Mouse (Mus musculus): ENCODE measurements at regions not wholly inside any gene's neighbourhood (a gene's known extent, or its start where the extent isn't known, plus 50 kb on each side); places are given as distances from the start of the nearest gene placed in this dataset.

DNA sequence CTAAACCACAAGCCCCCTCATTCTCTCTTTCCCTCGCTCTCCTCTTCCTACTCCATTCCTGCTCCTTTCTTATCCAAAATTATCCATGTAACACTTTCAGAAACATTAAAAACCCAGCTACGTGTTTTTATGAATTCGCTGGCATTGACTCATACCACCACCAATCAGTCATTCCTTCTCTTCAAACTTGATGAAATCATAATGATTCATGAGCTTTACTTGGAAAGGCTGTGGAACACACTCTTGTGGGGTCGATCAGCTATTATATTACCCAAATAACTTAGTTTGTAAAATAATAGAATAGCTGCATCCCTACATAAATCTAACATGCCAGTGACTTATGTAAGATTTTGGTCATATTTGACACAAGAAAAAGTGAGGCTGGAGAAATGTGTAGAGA lies 331.9 kb upstream of the N6amt1 start:
- Histone ChIP-seq H3K4me3 (replicated peaks; ENCODE audit: low read length) (no peak overlapping the region), H3K27me3 (ENCODE audit: insufficient read depth, low read length) (no peaks in the 10 kb centered on the region), H3K4me1 (replicated peaks; ENCODE audit: low read depth, low read length) (no peaks in the 10 kb centered on the region), H3K9me3 (ENCODE audit: low read length) (no peaks in the 10 kb centered on the region), H3K36me3 (ENCODE audit: insufficient read depth, low read length) (no peaks in the 10 kb centered on the region)
- TF ChIP-seq POU5F1 (IDR thresholded peaks at IDR 0.05; ENCODE audit: borderline replicate concordance, low read length) = no peak
- TF ChIP-seq NANOG (IDR thresholded peaks at IDR 0.05; ENCODE audit: borderline replicate concordance, low read length) = no peak
- no peak for TF ChIP-seq CTCF (conservative IDR thresholded peaks at IDR 0.05; ENCODE audit: low read length)

DNA sequence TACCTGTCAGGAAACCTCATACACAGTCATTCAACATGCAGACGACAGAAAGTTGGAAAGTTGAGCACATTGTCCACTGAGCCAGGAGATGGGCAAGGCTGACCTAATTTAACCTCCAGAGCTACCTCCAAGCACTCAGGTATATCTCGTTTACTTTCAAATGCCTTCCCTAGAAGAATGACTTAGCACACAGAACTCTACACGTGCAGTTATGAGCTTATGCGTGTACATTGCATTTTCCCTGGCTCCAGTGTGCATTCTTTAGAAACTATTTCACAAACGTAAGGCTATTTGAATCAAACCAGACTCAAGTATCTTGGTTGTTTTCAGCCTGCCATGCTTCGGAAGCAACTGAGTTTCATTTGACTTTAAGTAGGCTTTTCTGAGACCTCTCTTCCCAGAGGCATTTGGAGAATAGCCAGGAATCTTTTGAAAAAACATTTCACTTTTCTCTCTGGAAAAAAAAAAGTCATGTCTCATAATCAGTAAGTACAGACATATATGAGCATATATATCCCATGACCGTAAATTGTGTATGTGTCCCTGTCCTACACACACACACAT lies 336.8 kb upstream of the N6amt1 start:
- Histone ChIP-seq H3K36me3 (ENCODE audit: insufficient read depth, low read length) (no peaks in the 10 kb centered on the region), H3K4me3 (replicated peaks; ENCODE audit: low read length) (no peak overlapping the region), H3K27me3 (ENCODE audit: insufficient read depth, low read length) (no peaks in the 10 kb centered on the region), H3K9me3 (ENCODE audit: low read length) (no peaks in the 10 kb centered on the region), H3K4me1 (replicated peaks; ENCODE audit: low read depth, low read length) (no peaks in the 10 kb centered on the region)
- no peak for TF ChIP-seq CTCF (conservative IDR thresholded peaks at IDR 0.05; ENCODE audit: low read length)
- no peak for TF ChIP-seq POU5F1 (IDR thresholded peaks at IDR 0.05; ENCODE audit: borderline replicate concordance, low read length)

DNA sequence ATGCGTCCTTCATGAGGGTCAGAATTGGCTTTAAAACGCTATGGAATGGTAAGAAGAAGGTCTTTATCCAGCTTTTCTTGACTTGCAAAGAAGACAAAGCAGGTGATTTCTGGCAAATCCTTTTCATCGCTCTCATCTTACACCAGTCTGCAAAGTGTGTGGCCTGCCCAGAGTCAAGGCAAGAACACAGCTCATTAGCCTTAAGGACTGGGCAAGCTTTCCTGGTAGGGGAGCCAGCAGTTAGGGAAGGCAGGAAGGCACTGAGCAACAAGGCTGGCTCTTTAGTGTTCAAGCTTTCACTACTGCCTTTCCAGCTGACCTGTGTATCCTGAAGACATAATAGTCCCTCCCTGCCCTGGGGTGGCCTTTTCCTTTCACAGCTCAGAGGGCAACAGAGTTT lies 352.4 kb upstream of the N6amt1 start:
- no peak overlapping the region for H3K4me3 ChIP-seq (replicated peaks; ENCODE audit: low read length)
- no peaks in the 10 kb centered on the region for H3K27me3 ChIP-seq (ENCODE audit: insufficient read depth, low read length)
- TF ChIP-seq NANOG (IDR thresholded peaks at IDR 0.05; ENCODE audit: borderline replicate concordance, low read length) (no peak), POU5F1 (IDR thresholded peaks at IDR 0.05; ENCODE audit: borderline replicate concordance, low read length) (no peak), CTCF (conservative IDR thresholded peaks at IDR 0.05; ENCODE audit: low read length) (no peak)
- H3K4me1 ChIP-seq (replicated peaks; ENCODE audit: low read depth, low read length) = no peaks in the 10 kb centered on the region
- no peaks in the 10 kb centered on the region for H3K36me3 ChIP-seq (ENCODE audit: insufficient read depth, low read length)
- no peaks in the 10 kb centered on the region for H3K9me3 ChIP-seq (ENCODE audit: low read length)

DNA sequence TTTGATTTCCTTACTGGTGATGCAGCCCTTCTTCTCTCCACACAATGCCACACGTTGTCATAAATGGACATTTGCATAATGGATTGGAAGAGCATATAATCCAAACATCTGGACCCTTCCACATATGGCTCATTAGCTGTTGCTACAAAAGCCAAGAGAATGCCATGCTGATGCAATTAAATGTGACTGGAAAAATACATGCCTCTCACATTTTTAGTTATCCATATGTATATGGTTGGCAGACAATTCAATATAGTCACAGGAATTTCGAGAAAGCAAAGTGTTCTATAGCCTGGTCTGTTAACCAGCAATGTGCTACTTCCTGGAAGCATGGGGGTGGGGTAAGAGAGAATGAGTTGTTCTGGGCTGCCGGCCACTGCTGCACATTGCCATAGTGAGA lies 352.9 kb upstream of the N6amt1 start:
- Histone ChIP-seq H3K27me3 (ENCODE audit: insufficient read depth, low read length) (no peaks in the 10 kb centered on the region), H3K4me1 (replicated peaks; ENCODE audit: low read depth, low read length) (no peaks in the 10 kb centered on the region), H3K36me3 (ENCODE audit: insufficient read depth, low read length) (no peaks in the 10 kb centered on the region), H3K4me3 (replicated peaks; ENCODE audit: low read length) (no peak overlapping the region), H3K9me3 (ENCODE audit: low read length) (no peaks in the 10 kb centered on the region)
- TF ChIP-seq POU5F1 (IDR thresholded peaks at IDR 0.05; ENCODE audit: borderline replicate concordance, low read length) (no peak), NANOG (IDR thresholded peaks at IDR 0.05; ENCODE audit: borderline replicate concordance, low read length) (no peak), CTCF (conservative IDR thresholded peaks at IDR 0.05; ENCODE audit: low read length) (no peak)

DNA sequence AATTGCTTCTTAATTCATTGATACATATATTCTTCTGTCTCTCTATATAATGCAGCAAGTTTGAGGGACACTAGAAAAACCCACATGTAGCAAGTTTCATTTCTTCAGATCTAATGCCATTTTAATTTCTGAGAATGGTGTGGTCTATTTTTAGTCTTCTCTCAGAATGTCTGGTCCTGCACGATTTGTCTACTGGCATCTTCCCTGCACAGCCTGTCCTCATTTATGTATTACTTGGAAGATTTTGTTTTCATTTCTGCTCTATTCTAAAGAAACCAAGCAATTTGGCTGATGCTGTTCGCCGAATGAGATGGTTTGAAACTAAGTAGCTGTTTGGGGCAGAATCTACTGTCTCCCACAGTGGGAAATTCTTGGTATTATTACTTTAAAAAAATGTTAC lies 382.3 kb upstream of the N6amt1 start:
- H3K9me3 ChIP-seq (ENCODE audit: low read length) = no peaks in the 10 kb centered on the region
- H3K27me3 ChIP-seq (ENCODE audit: insufficient read depth, low read length) = no peaks in the 10 kb centered on the region
- H3K4me3 ChIP-seq (replicated peaks; ENCODE audit: low read length) = no peak overlapping the region
- no peak for TF ChIP-seq POU5F1 (IDR thresholded peaks at IDR 0.05; ENCODE audit: borderline replicate concordance, low read length)
- TF ChIP-seq CTCF (conservative IDR thresholded peaks at IDR 0.05; ENCODE audit: low read length) = no peak
- no peak for TF ChIP-seq NANOG (IDR thresholded peaks at IDR 0.05; ENCODE audit: borderline replicate concordance, low read length)
- H3K4me1 ChIP-seq (replicated peaks; ENCODE audit: low read depth, low read length) = no peaks in the 10 kb centered on the region
- no peaks in the 10 kb centered on the region for H3K36me3 ChIP-seq (ENCODE audit: insufficient read depth, low read length)

DNA sequence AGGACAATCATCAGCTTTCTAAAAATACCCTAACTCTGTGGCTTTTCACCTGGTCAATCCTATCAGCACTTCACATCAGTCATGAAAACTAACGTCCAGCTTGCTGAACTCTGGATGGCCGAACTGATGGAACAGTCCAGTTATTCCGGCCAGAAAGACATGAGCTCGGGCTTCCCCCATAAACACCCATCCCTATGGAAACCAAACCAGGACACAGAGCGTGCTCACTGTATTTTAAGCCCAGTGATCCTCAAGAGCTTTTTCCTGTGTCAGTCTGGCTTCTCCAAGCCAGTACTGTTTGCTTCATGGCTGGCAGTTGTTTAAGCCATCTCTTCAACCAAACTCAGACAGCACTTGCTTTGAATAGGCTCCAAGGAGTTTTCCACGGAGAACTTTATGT lies 404.3 kb upstream of the N6amt1 start:
- Histone ChIP-seq H3K36me3 (ENCODE audit: insufficient read depth, low read length) (no peaks in the 10 kb centered on the region), H3K9me3 (ENCODE audit: low read length) (no peaks in the 10 kb centered on the region), H3K27me3 (ENCODE audit: insufficient read depth, low read length) (no peaks in the 10 kb centered on the region), H3K4me1 (replicated peaks; ENCODE audit: low read depth, low read length) (no peaks in the 10 kb centered on the region), H3K4me3 (replicated peaks; ENCODE audit: low read length) (no peak overlapping the region)
- TF ChIP-seq CTCF (conservative IDR thresholded peaks at IDR 0.05; ENCODE audit: low read length) (no peak), POU5F1 (IDR thresholded peaks at IDR 0.05; ENCODE audit: borderline replicate concordance, low read length) (no peak), NANOG (IDR thresholded peaks at IDR 0.05; ENCODE audit: borderline replicate concordance, low read length) (no peak)

DNA sequence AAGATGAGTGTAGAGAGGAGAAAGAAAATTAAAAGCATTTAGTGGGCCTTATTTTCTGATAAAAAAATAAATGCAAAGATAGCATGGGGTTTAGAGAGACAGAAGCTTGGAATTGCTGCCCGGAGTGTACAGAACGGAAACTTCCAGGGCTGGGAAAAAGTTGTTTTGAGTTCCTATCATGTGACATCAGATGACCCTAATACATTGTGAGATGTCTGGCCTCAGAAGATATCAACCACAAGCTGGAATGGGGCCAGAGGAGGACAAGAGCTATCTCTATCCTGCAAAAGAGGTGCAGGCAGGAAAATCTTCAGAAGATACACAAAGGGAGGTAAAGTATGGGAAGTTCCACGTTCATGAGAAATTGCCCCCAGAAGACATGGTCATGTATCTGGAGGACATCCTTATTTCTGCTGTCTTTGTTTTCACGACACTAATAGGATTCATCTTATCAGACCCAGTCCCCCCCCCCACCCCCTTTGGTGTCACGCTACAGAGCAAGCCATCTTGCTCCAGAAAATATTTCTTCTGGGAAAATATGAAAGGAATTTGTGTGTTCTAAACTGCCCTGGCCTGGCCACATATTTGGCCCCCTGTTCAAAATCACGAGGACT lies 408.3 kb upstream of the N6amt1 start:
- Histone ChIP-seq H3K4me3 (replicated peaks; ENCODE audit: low read length) (no peak overlapping the region), H3K36me3 (ENCODE audit: insufficient read depth, low read length) (no peaks in the 10 kb centered on the region)
- TF ChIP-seq POU5F1 (IDR thresholded peaks at IDR 0.05; ENCODE audit: borderline replicate concordance, low read length) = no peak
- TF ChIP-seq NANOG (IDR thresholded peaks at IDR 0.05; ENCODE audit: borderline replicate concordance, low read length) = no peak
- TF ChIP-seq CTCF (conservative IDR thresholded peaks at IDR 0.05; ENCODE audit: low read length) = no peak

DNA sequence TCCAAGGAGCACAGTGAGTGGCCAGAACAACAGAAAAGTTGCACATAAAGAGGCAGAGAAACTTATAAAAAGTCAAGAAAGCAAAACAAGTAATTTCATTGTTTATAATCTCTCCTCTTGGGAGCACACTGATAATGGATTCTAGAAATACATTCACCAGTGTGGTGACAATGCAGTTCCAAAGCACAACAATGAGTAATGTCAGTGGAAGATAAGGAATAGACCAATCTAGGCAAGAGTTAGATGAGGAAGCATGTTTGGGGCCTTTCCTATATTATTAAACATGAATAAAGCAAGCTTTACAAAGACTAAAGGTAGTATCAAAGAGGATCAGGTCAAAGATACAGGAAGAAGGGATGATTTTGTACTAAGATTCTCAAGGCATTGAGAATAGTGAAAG lies 408.9 kb upstream of the N6amt1 start:
- H3K4me3 ChIP-seq (replicated peaks; ENCODE audit: low read length) = no peak overlapping the region
- TF ChIP-seq NANOG (IDR thresholded peaks at IDR 0.05; ENCODE audit: borderline replicate concordance, low read length) (no peak), CTCF (conservative IDR thresholded peaks at IDR 0.05; ENCODE audit: low read length) (no peak)
- no peaks in the 10 kb centered on the region for H3K36me3 ChIP-seq (ENCODE audit: insufficient read depth, low read length)
- no peaks in the 10 kb centered on the region for H3K4me1 ChIP-seq (replicated peaks; ENCODE audit: low read depth, low read length)
- no peaks in the 10 kb centered on the region for H3K9me3 ChIP-seq (ENCODE audit: low read length)
- H3K27me3 ChIP-seq (ENCODE audit: insufficient read depth, low read length) = no peaks in the 10 kb centered on the region

More for the DNA sequence above, 408.3 kb upstream of the N6amt1 start:
- H3K27me3 ChIP-seq (ENCODE audit: insufficient read depth, low read length) = no peaks in the 10 kb centered on the region
- no peaks in the 10 kb centered on the region for H3K9me3 ChIP-seq (ENCODE audit: low read length)
- no peaks in the 10 kb centered on the region for H3K4me1 ChIP-seq (replicated peaks; ENCODE audit: low read depth, low read length)

DNA sequence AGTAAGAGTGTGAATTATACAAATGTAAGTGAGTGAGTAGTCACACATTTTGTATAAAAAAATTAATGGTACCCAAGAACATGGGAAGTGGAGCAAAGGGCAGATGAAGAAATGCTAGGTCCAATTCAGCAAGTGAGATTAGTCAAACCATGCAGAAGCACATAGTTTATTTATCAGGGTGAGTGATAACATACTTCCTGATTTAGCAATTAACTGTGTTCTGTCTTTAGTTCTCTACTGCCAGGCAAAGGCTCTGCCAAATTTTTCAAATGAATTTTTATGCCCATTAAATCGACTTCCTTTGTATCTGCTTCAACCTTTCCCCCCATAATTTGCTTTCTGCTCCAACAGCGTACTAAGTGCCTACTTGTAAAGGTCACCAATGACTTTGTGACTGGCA lies 419.0 kb upstream of the N6amt1 start:
- Histone ChIP-seq H3K36me3 (ENCODE audit: insufficient read depth, low read length) (no peaks in the 10 kb centered on the region), H3K4me3 (replicated peaks; ENCODE audit: low read length) (no peak overlapping the region), H3K4me1 (replicated peaks; ENCODE audit: low read depth, low read length) (no peaks in the 10 kb centered on the region), H3K27me3 (ENCODE audit: insufficient read depth, low read length) (no peaks in the 10 kb centered on the region), H3K9me3 (ENCODE audit: low read length) (no peaks in the 10 kb centered on the region)
- no peak for TF ChIP-seq NANOG (IDR thresholded peaks at IDR 0.05; ENCODE audit: borderline replicate concordance, low read length)
- TF ChIP-seq POU5F1 (IDR thresholded peaks at IDR 0.05; ENCODE audit: borderline replicate concordance, low read length) = no peak
- no peak for TF ChIP-seq CTCF (conservative IDR thresholded peaks at IDR 0.05; ENCODE audit: low read length)

All from E14TG2a.4 (cell line).